Mouse (Mus musculus): Measurements from ENCODE around the gene Rsbn1l. TPM values are rescaled to one million over a fixed set of nuclear protein-coding genes. Genes with fewer than 3 reads are reported as not detected.

Rsbn1l gene
- total RNA-seq, 2 experiments from 2014 or later: 14.5 to 14.8 TPM

GRCm38 (mm10) chr5:20843405-20843804, 112.8 kb downstream of the Rsbn1l start:
- DNase-seq: no peak
- intact Hi-C loops (cut with DNase I): no loop called here

Other genes with a start within 250 kb of the Rsbn1l start
- 10 to 100 TPM; 35.3 to 36.2 TPM for gene Phtf2, start 74.3 kb downstream of the Rsbn1l start, total RNA-seq (2021)
- 10 to 100 TPM; 19.7 to 23.7 TPM for gene Tmem60, start 74.2 kb downstream of the Rsbn1l start, total RNA-seq (2021)
- 10 to 100 TPM; 51.7 to 60.8 TPM for gene Ptpn12, start 99.5 kb upstream of the Rsbn1l start, total RNA-seq (2021)
- gene Gsap, start 229.9 kb upstream of the Rsbn1l start, total RNA-seq (2021): 10 to 100 TPM; 11.4 to 12.0 TPM

All from left cerebral cortex, postnatal 4 days (tissue).